Mouse (Mus musculus) CH12.LX (cell line): Measurements from ENCODE around the gene Myzap.

Experiments
- CHD1 ChIP-seq: IDR thresholded peaks from 2 replicates; pipeline ENCODE4 v1.6.1; 2012; ENCODE audit warnings: low read depth, low read length, improper control_type of control experiment, inconsistent platforms
- CTCF ChIP-seq, 2 experiments: IDR thresholded peaks in 1 of 2; conservative IDR thresholded peaks in 1 of 2; 2 replicates each; pipeline ENCODE4 v1.5.1; 2011 to 2012; ENCODE audit warnings: low read depth in 2 of 2, low read length in 2 of 2, improper control_type of control experiment in 1 of 2, inconsistent platforms in 1 of 2, mild to moderate bottlenecking in 1 of 2, moderate library complexity in 1 of 2
- HCFC1 ChIP-seq: IDR thresholded peaks from 2 replicates; pipeline ENCODE4 v1.6.1; 2012; ENCODE audit warnings: low read depth, mild to moderate bottlenecking, inconsistent platforms, low read length, improper control_type of control experiment
- MYC ChIP-seq: IDR thresholded peaks from 2 replicates; pipeline ENCODE4 v1.6.1; 2011; ENCODE audit warnings: low read depth, mild to moderate bottlenecking, improper control_type of control experiment, low read length
- RCOR1 ChIP-seq: conservative IDR thresholded peaks from 2 replicates; pipeline ENCODE4 v1.6.1; 2012; ENCODE audit warnings: low read depth, mild to moderate bottlenecking, inconsistent platforms, low read length, improper control_type of control experiment
- UBTF ChIP-seq: IDR thresholded peaks from 2 replicates; pipeline ENCODE4 v1.6.1; 2012; ENCODE audit warnings: low read depth, mild to moderate bottlenecking, inconsistent platforms, low read length, improper control_type of control experiment, moderate library complexity
- USF1 ChIP-seq: IDR thresholded peaks from 2 replicates; pipeline ENCODE4 v1.6.1; 2014; ENCODE audit warnings: low read depth, mild to moderate bottlenecking, inconsistent platforms, low read length, improper control_type of control experiment

- no peak for TF ChIP-seq CHD1
- TF ChIP-seq MYC, result no peak
- no peak for TF ChIP-seq HCFC1
- TF ChIP-seq CTCF (conservative IDR thresholded peaks at IDR 0.05 in 1 of 2, IDR thresholded peaks at IDR 0.05 in 1 of 2; ENCODE audit: low read depth in 2 of 2, low read length in 2 of 2), result no peak
- TF ChIP-seq USF1, result no peak
- TF ChIP-seq RCOR1, result no peak
- no peak for TF ChIP-seq UBTF
Measured at GRCm38 (mm10) chr9:71611876-71612275, 19.7 kb upstream of the Myzap start.
